Mouse (Mus musculus) embryonic facial prominence, embryonic 12.5 days (tissue): ENCODE data around the gene Eif4g1. TPM values are rescaled to one million over a fixed set of nuclear protein-coding genes. Genes with fewer than 3 reads are reported as not detected.
"Not testable (repeated sequence)": the region's sequence is repeated elsewhere in the genome, so short reads cannot be mapped to it uniquely, and the experiment has no call there.

Experiments
- ATAC-seq: fragments of 200-750 bp; cut with Nextera tagmentation; 2 replicates; pipeline ENCODE4 v1.8.0; 2017; ENCODE audit not compliant: insufficient number of reproducible peaks, insufficient read depth, low FRiP score, low TSS enrichment
- H3K27ac ChIP-seq: fragments of 300-500 bp; sonication (generic); 2 replicates; pipeline ENCODE4 v1.5.1; 2016; ENCODE audit warnings: mild to moderate bottlenecking
- H3K27me3 ChIP-seq: fragments of 300-500 bp; sonication (generic); 2 replicates; pipeline ENCODE4 v1.6.1; 2016; ENCODE audit warnings: mild to moderate bottlenecking, moderate library complexity
- H3K36me3 ChIP-seq: fragments of 300-500 bp; sonication (generic); 2 replicates; pipeline ENCODE4 v1.6.1; 2016; ENCODE audit warnings: mild to moderate bottlenecking
- H3K4me1 ChIP-seq: fragments of 300-500 bp; sonication (generic); 2 replicates; pipeline ENCODE4 v1.6.1; 2016
- H3K4me2 ChIP-seq: fragments of 300-500 bp; sonication (generic); replicated peaks from 2 replicates; pipeline ENCODE4 v1.6.1; 2016; ENCODE audit warnings: mild to moderate bottlenecking, moderate library complexity
- H3K4me3 ChIP-seq: fragments of 300-500 bp; sonication (generic); 2 replicates; pipeline ENCODE4 v1.5.1; 2016; ENCODE audit warnings: mild to moderate bottlenecking
- H3K9ac ChIP-seq: fragments of 300-500 bp; sonication (generic); 2 replicates; pipeline ENCODE4 v1.6.1; 2016; ENCODE audit warnings: mild to moderate bottlenecking, moderate library complexity
- H3K9me3 ChIP-seq: fragments of 300-500 bp; sonication (generic); 2 replicates; pipeline ENCODE4 v1.6.1; 2016; ENCODE audit warnings: mild to moderate bottlenecking, moderate library complexity
- WGBS: fragments of 180-500 bp; shearing (Covaris S2); methylation state at CpG from one replicate; pipeline ENCODE4 v1.1.7; 2016; 5-methylcytosine and 5-hydroxymethylcytosine counted together
- polyA plus RNA-seq: library from polyadenylated mRNA; unstranded; fragments of >200 nt; fragmentation: Nextera tagmentation; extraction: Ambion mirVana; gene quantifications from 2 replicates; pipeline ENCODE4 v1.2.1, GENCODE M21; 2016

The Eif4g1 gene
- 213 and 218 TPM in 2 replicates for polyA plus RNA-seq

- not testable (repeated sequence) for H3K27me3 ChIP-seq, H3K4me2 ChIP-seq, H3K9ac ChIP-seq, H3K27ac ChIP-seq, ATAC-seq, H3K9me3 ChIP-seq, H3K4me3 ChIP-seq, H3K4me1 ChIP-seq
- WGBS = 89% methylated on average over 4 of the region's 6 CpGs
- peaks cover 17% of the 10 kb centered on the region for H3K36me3 ChIP-seq
Measured at GRCm38 (mm10) chr16:20668013-20668412, at the start of gene Eif4g1. Gene Eif4g1 (plus strand): TSS chr16:20668313.

GRCm38 (mm10) chr16:20619541-20620398 lies 48.3 kb upstream of the Eif4g1 start:
- no peak overlapping the region; the same call in 1 of the 2 replicates for H3K9ac ChIP-seq
- H3K27ac ChIP-seq = no peak overlapping the region
- peak; percentile 29; the same call in 1 of the 2 replicates for ATAC-seq
- 3% methylated on average over 69 of the region's 83 CpGs for WGBS
- H3K9me3 ChIP-seq = no peaks in the 10 kb centered on the region
- H3K36me3 ChIP-seq = peaks cover 8% of the 10 kb centered on the region
- peak overlapping the region; percentile 91 for H3K4me2 ChIP-seq
- peaks cover 29% of the 10 kb centered on the region for H3K27me3 ChIP-seq
- peaks cover 21% of the 10 kb centered on the region for H3K4me1 ChIP-seq
- peak overlapping the region; percentile 68 for H3K4me3 ChIP-seq

DNA sequence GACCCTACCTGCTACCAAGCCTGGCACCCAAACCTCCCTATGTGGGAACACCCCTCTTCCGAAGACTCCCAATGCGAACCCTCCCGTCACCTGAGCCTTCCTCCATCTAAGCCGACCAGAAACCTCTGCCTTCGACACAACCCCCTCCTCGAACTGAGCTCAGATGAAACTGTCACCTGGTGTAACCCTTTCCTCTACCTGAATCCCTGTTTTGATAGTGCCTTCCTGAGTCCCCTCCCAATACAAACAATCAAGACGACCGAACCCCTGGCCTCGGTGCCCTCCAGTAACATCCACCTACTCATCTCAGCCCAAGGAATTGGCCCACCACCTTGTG lies 47.7 kb upstream of the Eif4g1 start:
- Histone ChIP-seq H3K27me3 (peaks cover 29% of the 10 kb centered on the region), H3K9ac (peak overlapping the region; percentile 68), H3K27ac (no peak overlapping the region), H3K4me1 (peaks cover 21% of the 10 kb centered on the region), H3K36me3 (peaks cover 8% of the 10 kb centered on the region), H3K9me3 (no peaks in the 10 kb centered on the region), H3K4me3 (peak overlapping the region; percentile 68), H3K4me2 (peak overlapping the region; percentile 91)
- ATAC-seq = no peak
- WGBS = under 1% methylated on average over 9 of the region's 9 CpGs

DNA sequence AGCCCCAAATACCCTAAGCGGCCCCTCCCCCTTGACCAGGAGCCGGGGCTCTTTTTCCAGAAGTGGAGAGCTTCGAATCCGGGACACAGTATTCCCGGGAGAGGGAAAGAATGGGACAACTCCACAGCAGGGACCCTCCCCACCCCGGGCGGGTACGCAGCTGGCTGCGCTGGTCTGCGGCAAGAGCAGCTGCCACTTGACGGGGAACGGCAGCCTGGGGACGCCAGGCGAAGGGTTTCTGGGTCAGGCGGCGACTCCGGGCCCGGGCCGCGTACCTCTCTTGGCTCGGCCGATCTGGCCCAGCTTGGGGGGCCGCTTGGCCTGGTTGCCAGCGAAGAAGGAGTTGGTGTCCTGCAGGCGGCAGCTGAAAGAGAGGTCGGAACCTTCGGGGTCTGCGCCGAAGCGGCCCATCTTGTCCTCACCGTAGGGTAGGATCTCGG lies 47.3 kb upstream of the Eif4g1 start:
- H3K27me3 ChIP-seq = peaks cover 29% of the 10 kb centered on the region
- H3K4me2 ChIP-seq = peak overlapping the region; percentile 91
- H3K36me3 ChIP-seq = peaks cover 8% of the 10 kb centered on the region
- no peaks in the 10 kb centered on the region for H3K9me3 ChIP-seq
- WGBS = under 1% methylated on average over 32 of the region's 32 CpGs
- H3K4me1 ChIP-seq = peaks cover 21% of the 10 kb centered on the region
- peak overlapping the region; percentile 68 for H3K9ac ChIP-seq
- 0 out of 2 replicates have a peak overlapping the region, but pooled peaks have one; percentile 23 for H3K27ac ChIP-seq
- peak overlapping the region; percentile 68 for H3K4me3 ChIP-seq
- ATAC-seq = peak; percentile 7; the same call in 1 of the 2 replicates

DNA sequence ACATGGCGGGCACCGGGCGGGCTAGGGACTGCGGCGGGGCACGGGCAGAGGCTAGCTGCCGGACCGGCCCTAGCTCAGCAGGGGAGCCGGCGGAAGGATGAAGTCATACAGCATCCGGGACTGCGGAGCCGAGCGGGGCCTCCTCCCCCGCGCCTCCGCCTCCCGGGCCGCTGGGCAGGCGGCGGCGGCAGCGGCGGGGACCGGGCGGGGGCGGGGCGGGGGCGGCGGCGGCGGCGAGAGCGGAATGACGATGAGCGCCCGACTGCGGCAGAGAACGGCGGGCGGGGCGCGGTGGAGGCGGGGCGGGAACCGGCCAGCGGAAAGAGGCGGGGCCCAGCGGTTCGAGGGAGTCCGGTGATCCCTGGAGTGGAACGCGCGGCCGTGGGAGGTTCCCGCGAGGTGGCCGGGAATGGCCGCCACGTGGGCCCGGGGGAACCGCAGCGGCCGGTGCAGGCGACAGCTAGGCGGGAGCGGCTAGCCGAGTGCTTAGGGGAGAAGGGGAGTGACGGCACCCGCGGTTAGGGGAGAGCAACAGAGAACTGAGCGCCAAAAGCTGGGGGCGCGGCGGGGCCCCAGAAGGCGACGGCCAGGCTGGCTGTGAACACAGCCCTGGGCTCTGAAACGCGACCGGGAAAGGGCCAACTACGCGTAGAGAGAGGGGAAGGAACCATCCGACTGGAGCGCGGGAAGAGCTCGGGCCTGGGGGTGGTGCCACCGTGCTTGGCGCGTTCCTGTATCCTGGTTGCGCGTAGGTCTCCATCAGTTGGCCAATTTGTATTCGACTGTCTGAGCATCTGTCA lies 46.7 kb upstream of the Eif4g1 start, which contains the start of gene Camk2n2:
Camk2n2 (minus strand) TSS at position 97 of the 800 bp plus-strand sequence.
- Histone ChIP-seq H3K27ac (peak within 1 kb of the TSS; percentile 67), H3K9ac (peak within 1 kb of the TSS; percentile 68), H3K4me1 (peaks cover 21% of the 10 kb centered on the region), H3K4me3 (peak within 1 kb of the TSS; percentile 68), H3K36me3 (peaks cover 8% of the 10 kb centered on the region), H3K9me3 (no peaks in the 10 kb centered on the region), H3K4me2 (peak within 1 kb of the TSS; percentile 91), H3K27me3 (peaks cover 29% of the 10 kb centered on the region)
- ATAC-seq = peak; percentile 32
- 1% methylated on average over 73 of the region's 92 CpGs for WGBS

GRCm38 (mm10) chr16:20621991-20622685 lies 46.0 kb upstream of the Eif4g1 start:
- 0% methylated on average over 34 of the region's 37 CpGs for WGBS
- H3K27ac ChIP-seq = peak overlapping the region; percentile 67
- peak; percentile 37 for ATAC-seq

DNA sequence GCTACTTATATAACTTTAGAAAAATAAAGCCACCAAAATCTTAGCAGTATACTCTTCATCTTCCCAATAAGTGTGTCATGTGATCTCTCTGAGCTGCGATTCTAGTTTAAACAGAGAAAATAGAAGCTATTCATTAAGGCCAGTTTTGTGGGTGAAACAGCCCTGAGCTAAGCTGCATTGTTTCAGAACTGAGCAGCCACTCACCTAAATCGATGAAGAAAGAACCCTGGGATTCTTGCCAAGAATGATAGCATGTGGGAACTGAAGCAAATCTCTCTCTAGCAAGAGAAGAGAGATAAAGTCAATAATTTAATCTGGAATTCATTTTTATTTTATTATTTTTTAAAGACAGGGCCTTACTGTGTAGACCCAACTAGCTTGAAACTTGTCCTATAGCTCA lies 44.9 kb upstream of the Eif4g1 start:
- Histone ChIP-seq H3K27ac (no peak overlapping the region), H3K4me2 (no peak overlapping the region), H3K9ac (no peak overlapping the region), H3K4me1 (peaks cover 21% of the 10 kb centered on the region), H3K27me3 (peaks cover 29% of the 10 kb centered on the region), H3K9me3 (no peaks in the 10 kb centered on the region), H3K4me3 (no peak overlapping the region), H3K36me3 (peaks cover 3% of the 10 kb centered on the region; the same call in 1 of the 2 replicates)
- WGBS = 55% methylated on average over 2 of the region's 2 CpGs
- ATAC-seq = no peak

More at GRCm38 (mm10) chr16:20621991-20622685, 46.0 kb upstream of the Eif4g1 start:
- Histone ChIP-seq H3K4me1 (peaks cover 21% of the 10 kb centered on the region), H3K36me3 (peaks cover 8% of the 10 kb centered on the region), H3K9ac (peak overlapping the region; percentile 68), H3K9me3 (no peaks in the 10 kb centered on the region), H3K27me3 (peaks cover 29% of the 10 kb centered on the region), H3K4me2 (peak overlapping the region; percentile 91), H3K4me3 (peak overlapping the region; percentile 68)

DNA sequence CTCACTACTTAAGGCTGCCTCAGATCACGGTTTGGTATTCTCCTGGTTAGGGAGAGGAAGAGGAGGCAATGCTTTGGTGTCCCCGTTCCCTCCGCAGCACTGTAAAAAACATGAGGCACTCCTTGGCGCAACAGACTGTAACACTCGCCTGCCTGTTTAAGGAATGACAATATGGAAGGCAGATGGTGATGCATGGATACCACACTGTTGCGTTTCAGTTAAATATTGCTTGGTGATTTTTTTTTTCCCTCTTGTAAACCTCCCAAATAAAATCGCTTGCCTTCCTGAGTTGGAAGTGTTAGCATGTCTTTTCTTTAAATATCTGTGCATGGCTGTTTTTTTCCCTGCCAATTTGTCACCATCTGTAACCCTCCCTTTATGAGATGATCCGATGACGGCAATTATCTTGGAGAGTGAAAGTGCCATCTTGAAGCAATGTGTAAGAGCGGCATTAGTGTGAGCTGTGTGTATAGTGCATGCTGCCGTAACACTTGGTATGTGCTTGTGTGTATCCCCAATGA lies 39.2 kb upstream of the Eif4g1 start:
- Histone ChIP-seq H3K4me2 (peak overlapping the region; percentile 93; the same call in 1 of the 2 replicates), H3K9ac (no peak overlapping the region), H3K27ac (no peak overlapping the region), H3K9me3 (no peaks in the 10 kb centered on the region), H3K27me3 (peaks cover 11% of the 10 kb centered on the region), H3K4me3 (no peak overlapping the region), H3K36me3 (no peaks in the 10 kb centered on the region), H3K4me1 (no peaks in the 10 kb centered on the region)
- ATAC-seq = no peak
- 49% methylated on average over 11 of the region's 11 CpGs for WGBS

DNA sequence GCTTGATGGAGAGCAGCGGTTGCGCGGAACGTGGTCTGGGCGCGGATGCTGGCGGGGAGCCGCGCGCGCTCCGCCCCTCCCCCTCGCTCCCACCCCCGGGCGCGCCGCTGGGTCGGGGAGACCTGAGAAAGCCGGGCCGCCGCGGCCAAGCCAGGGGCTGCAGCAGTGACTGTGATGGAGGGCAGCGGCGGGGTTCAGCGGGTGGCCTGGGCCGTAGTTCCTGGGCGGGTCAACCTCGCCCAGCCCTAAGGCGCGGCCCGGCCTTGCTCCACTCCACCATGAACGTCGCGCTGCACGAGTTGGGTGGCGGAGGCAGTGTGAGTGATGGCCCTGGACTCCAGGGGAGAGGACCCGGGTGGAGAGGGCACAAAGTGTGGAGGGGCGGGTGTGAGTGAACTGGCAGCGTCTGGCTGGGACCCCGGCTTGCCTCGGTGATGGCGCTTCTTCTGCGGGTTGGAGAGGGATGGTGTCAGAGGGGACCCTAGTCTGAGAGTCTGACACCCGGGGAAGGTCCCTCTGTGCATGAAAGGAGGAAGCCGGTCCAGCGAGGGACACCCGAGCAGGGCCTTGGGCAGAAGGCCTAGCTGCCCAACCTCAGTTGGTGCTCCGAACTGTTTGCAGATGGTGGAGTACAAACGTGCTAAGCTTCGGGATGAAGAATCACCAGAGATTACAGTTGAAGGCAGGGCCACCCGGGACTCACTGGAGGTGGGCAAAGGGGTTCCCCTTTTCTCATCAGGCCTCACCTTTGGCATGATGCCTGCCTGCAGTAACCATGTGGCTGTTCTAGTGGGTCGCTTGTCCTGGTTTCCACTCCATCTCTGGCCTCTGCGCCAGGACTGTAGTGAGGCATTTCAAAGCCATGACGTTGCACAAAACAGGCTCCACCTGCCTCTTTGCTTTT lies 38.1 kb upstream of the Eif4g1 start, which contains the start of gene Ece2:
Ece2 (plus strand) TSS at position 98 of the 904 bp plus-strand sequence.
- ATAC-seq = peak; percentile 56
- peak within 1 kb of the TSS; percentile 50 for H3K4me3 ChIP-seq
- no peaks in the 10 kb centered on the region for H3K4me1 ChIP-seq
- 8% methylated on average over 54 of the region's 54 CpGs for WGBS
- H3K27ac ChIP-seq = no peak within 1 kb of the TSS
- no peaks in the 10 kb centered on the region for H3K36me3 ChIP-seq
- H3K9ac ChIP-seq = peak within 1 kb of the TSS; percentile 67
- no peaks in the 10 kb centered on the region for H3K9me3 ChIP-seq
- peak within 1 kb of the TSS; percentile 93 for H3K4me2 ChIP-seq
- peaks cover 11% of the 10 kb centered on the region for H3K27me3 ChIP-seq

DNA sequence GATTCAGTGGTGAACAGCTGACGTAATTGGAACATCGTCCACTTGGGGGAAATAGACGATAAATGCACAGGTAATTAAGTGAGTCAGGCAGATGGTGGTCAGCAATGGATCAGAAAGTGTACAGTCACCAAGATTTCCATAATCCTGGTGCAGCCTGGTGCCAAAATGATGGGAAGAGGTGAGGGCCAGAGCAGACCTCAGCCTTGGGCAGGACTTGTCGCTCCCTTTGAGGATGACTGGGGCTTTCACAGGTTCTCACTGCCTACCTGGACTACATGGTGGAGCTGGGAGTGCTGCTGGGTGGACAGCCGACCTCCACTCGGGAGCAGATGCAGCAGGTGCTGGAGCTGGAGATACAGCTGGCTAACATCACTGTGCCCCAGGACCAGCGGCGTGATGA lies 30.7 kb upstream of the Eif4g1 start:
- H3K9me3 ChIP-seq = no peaks in the 10 kb centered on the region
- H3K4me3 ChIP-seq = no peak overlapping the region
- no peak overlapping the region for H3K9ac ChIP-seq
- no peak overlapping the region for H3K4me2 ChIP-seq
- H3K4me1 ChIP-seq = no peaks in the 10 kb centered on the region
- H3K27me3 ChIP-seq = no peaks in the 10 kb centered on the region
- 77% methylated on average over 8 of the region's 8 CpGs for WGBS
- no peak overlapping the region for H3K27ac ChIP-seq
- H3K36me3 ChIP-seq = no peaks in the 10 kb centered on the region
- ATAC-seq = no peak
